Mouse (Mus musculus) kidney, adult 2 months (tissue): Measurements from ENCODE around the gene Arhgdib.

Source experiments
- CTCF ChIP-seq: fragments of 200-500 bp; conservative IDR thresholded peaks from 2 replicates; pipeline ENCODE4 v1.5.1; 2011; ENCODE audit warnings: low read depth, mild to moderate bottlenecking, control low read depth, low read length, moderate library complexity, mixed read lengths; ENCODE audit not compliant: insufficient read depth, insufficient read length
- POLR2A ChIP-seq: fragments of 200-500 bp; IDR thresholded peaks from one replicate; pipeline ENCODE4 v1.6.1; 2011; ENCODE audit warnings: low read depth, low read length, control low read depth

DNA sequence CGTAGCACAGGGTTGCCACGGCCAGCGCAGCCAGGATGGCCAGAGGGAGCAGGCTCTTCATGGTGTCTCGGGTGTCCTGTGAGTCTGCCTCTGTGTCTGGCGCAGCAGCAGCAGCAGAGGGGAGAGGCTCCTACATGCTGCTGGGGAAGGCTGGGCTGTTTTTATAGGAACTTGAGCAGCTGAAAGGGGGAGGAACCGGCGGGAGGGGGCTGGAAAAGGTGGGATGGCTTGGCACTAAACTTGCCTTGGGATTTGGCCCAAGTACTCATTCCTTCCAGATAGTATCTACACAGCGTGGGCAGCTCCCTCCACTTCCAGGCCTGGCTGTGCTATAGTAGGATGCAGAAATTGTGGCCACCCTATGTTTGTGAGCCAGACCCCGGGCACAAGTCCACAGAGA lies 66.0 kb downstream of the Arhgdib start, which contains the start of gene Mgp:
- TF ChIP-seq POLR2A (peak; percentile 37), CTCF (no peak)
